8 mouse cellular contexts compared by ENCODE assay signal in genomic region chr3:96727828-96728633, GRCm38 (mm10). TPM values are rescaled to one million over a fixed set of nuclear protein-coding genes. Genes with fewer than 3 reads are reported as not detected.
A peak's percentile ranks its signal among the peaks of the same experiment; 100 is the strongest.
DNase-seq lines count a peak whose midpoint lies in the region; ATAC-seq and TF ChIP-seq lines count a peak whose summit lies in the region.

No protein-coding gene starts in this region.

- intact Hi-C loops in left cerebral cortex, postnatal 36 days (cut with DNase I), result no loop called here

- peak overlapping the region; percentile 67 for H3K4me2 ChIP-seq in kidney, postnatal 0 days (ENCODE audit: low read length)

- peaks cover 18% of the 10 kb centered on the region for H3K4me1 ChIP-seq in kidney, postnatal 0 days (replicated peaks; ENCODE audit: insufficient read depth, low read length)

- 0 out of 2 replicates have a peak, but pooled peaks cover 5% of the 10 kb centered on the region for H3K36me3 ChIP-seq in kidney, postnatal 0 days (ENCODE audit: insufficient read depth, low read length)

- TF ChIP-seq CTCF in kidney, postnatal 0 days (IDR thresholded peaks at IDR 0.05; ENCODE audit: low read depth), result no peak

- peak overlapping the region; percentile 76 for H3K4me3 ChIP-seq in kidney, postnatal 0 days (replicated peaks; ENCODE audit: low read depth, low read length)

- peak; percentile 9 for ATAC-seq in kidney, postnatal 0 days (replicated peaks; ENCODE audit: low FRiP score, low read depth)
- ATAC-seq in erythroid progenitor cell, adult 5-6 weeks (replicated peaks; ENCODE audit: low FRiP score, poor library complexity, severe bottlenecking), result 0 out of 2 replicates have a peak, but pooled peaks have one; percentile 17
- ATAC-seq in monocyte, adult 5-6 weeks (replicated peaks; ENCODE audit: insufficient number of reproducible peaks, low FRiP score, low TSS enrichment, poor library complexity, severe bottlenecking), result peak; percentile 23; the same call in 1 of the 2 replicates
- ATAC-seq in megakaryocyte-erythroid progenitor cell, adult 5-6 weeks (replicated peaks; ENCODE audit: low FRiP score, low TSS enrichment, poor library complexity, severe bottlenecking), result no peak; the same call in 1 of the 2 replicates

- H3K27ac ChIP-seq in kidney, postnatal 0 days, result peak overlapping the region; percentile 90

- H3K9me3 ChIP-seq in kidney, postnatal 0 days (replicated peaks; ENCODE audit: low read length), result no peaks in the 10 kb centered on the region

- WGBS in kidney, postnatal 0 days, result under 1% methylated on average over 42 of the region's 42 CpGs

- H3K27me3 ChIP-seq in kidney, postnatal 0 days (ENCODE audit: insufficient read depth, low read length), result no peaks in the 10 kb centered on the region

- peak; percentile 56 for DNase-seq in kidney, postnatal 0 days (ENCODE audit: low spot score)
- no peak for DNase-seq in kidney, postnatal 25 days
- DNase-seq in MN1 (ENCODE audit: low spot score), result peak; percentile 52
- DNase-seq in left cerebral cortex, postnatal 36 days (ENCODE audit: low spot score in 2 of 2), result peak; percentile 25 to 27
- DNase-seq in cerebellum, postnatal 25 days, result no peak

- H3K9ac ChIP-seq in kidney, postnatal 0 days (ENCODE audit: low read depth, low read length), result peak overlapping the region; percentile 74

RNA-seq across cellular contexts. Expression of gene Rnf115, which starts 0.6 kb away (rescaled TPM):
- 59.0 and 59.2 TPM in 2 replicates for polyA plus RNA-seq in kidney, postnatal 0 days (2015; fragmentation: Nextera tagmentation; extraction: Ambion mirVana)
- 28.5 and 45.3 TPM in 2 replicates for total RNA-seq in erythroid progenitor cell, adult 5-6 weeks (2015; ENCODE audit: low replicate concordance)
- 32.7 and 35.9 TPM in 2 replicates for total RNA-seq in erythroid progenitor cell, adult 5-6 weeks (2017; ENCODE audit: low replicate concordance)
- total RNA-seq in left cerebral cortex, postnatal 36 days (2021), result 10 to 100 TPM; 66.4 to 66.7 TPM
- total RNA-seq in monocyte, adult 5-6 weeks (2017), result 118 to 123 TPM (median 119 TPM) in 3 replicates
- total RNA-seq in megakaryocyte-erythroid progenitor cell, adult 5-6 weeks (2014; fragmentation: Nextera tagmentation), result 35.3 and 40.0 TPM in 2 replicates
- total RNA-seq in megakaryocyte-erythroid progenitor cell, adult 5-6 weeks (2017), result 51.7 and 74.3 TPM in 2 replicates

RNA-seq across cellular contexts. Expression of gene Polr3c, which starts 0.6 kb away (rescaled TPM):
- 25.3 and 29.8 TPM in 2 replicates for polyA plus RNA-seq in kidney, postnatal 0 days (2015; fragmentation: Nextera tagmentation; extraction: Ambion mirVana)
- total RNA-seq in erythroid progenitor cell, adult 5-6 weeks (2015; ENCODE audit: low replicate concordance), result 16.2 and 34.8 TPM in 2 replicates
- 21.6 and 27.7 TPM in 2 replicates for total RNA-seq in erythroid progenitor cell, adult 5-6 weeks (2017; ENCODE audit: low replicate concordance)
- 10 to 100 TPM; 24.1 to 28.0 TPM for total RNA-seq in left cerebral cortex, postnatal 36 days (2021)
- total RNA-seq in monocyte, adult 5-6 weeks (2017), result 39.3 to 48.7 TPM (median 39.7 TPM) in 3 replicates
- 37.2 and 41.7 TPM in 2 replicates for total RNA-seq in megakaryocyte-erythroid progenitor cell, adult 5-6 weeks (2014; fragmentation: Nextera tagmentation)
- total RNA-seq in megakaryocyte-erythroid progenitor cell, adult 5-6 weeks (2017), result 17.6 and 28.0 TPM in 2 replicates

RNA-seq across cellular contexts. Expression of gene Nudt17, which starts 19.7 kb away (rescaled TPM):
- polyA plus RNA-seq in kidney, postnatal 0 days (2015; fragmentation: Nextera tagmentation; extraction: Ambion mirVana), result 8.2 and 9.5 TPM in 2 replicates
- not detected in 2 replicates for total RNA-seq in erythroid progenitor cell, adult 5-6 weeks (2015; ENCODE audit: low replicate concordance)
- 2.3 TPM in 1 of 2 replicates, not detected in the other for total RNA-seq in erythroid progenitor cell, adult 5-6 weeks (2017; ENCODE audit: low replicate concordance)
- total RNA-seq in left cerebral cortex, postnatal 36 days (2021), result 1 to 10 TPM; 9.0 to 9.8 TPM
- total RNA-seq in monocyte, adult 5-6 weeks (2017), result 0.57 to 2.7 TPM in 2 of 3 replicates, not detected in the other
- total RNA-seq in megakaryocyte-erythroid progenitor cell, adult 5-6 weeks (2014; fragmentation: Nextera tagmentation), result not detected in 2 replicates
- total RNA-seq in megakaryocyte-erythroid progenitor cell, adult 5-6 weeks (2017), result not detected in 2 replicates

RNA-seq across cellular contexts. Expression of gene Pias3, which starts 31.8 kb away (rescaled TPM):
- polyA plus RNA-seq in kidney, postnatal 0 days (2015; fragmentation: Nextera tagmentation; extraction: Ambion mirVana), result 38.7 and 39.1 TPM in 2 replicates
- total RNA-seq in erythroid progenitor cell, adult 5-6 weeks (2015; ENCODE audit: low replicate concordance), result 1.3 and 6.5 TPM in 2 replicates
- 2.1 TPM in 1 of 2 replicates, not detected in the other for total RNA-seq in erythroid progenitor cell, adult 5-6 weeks (2017; ENCODE audit: low replicate concordance)
- total RNA-seq in left cerebral cortex, postnatal 36 days (2021), result 10 to 100 TPM; 23.9 to 24.3 TPM
- total RNA-seq in monocyte, adult 5-6 weeks (2017), result 6.2 to 29.1 TPM (median 14.9 TPM) in 3 replicates
- 11.0 and 14.2 TPM in 2 replicates for total RNA-seq in megakaryocyte-erythroid progenitor cell, adult 5-6 weeks (2014; fragmentation: Nextera tagmentation)
- 1.7 and 2.9 TPM in 2 replicates for total RNA-seq in megakaryocyte-erythroid progenitor cell, adult 5-6 weeks (2017)

RNA-seq across cellular contexts. Expression of gene Ankrd35, which starts 58.1 kb away (rescaled TPM):
- 1.0 and 1.3 TPM in 2 replicates for polyA plus RNA-seq in kidney, postnatal 0 days (2015; fragmentation: Nextera tagmentation; extraction: Ambion mirVana)
- not detected in 2 replicates for total RNA-seq in erythroid progenitor cell, adult 5-6 weeks (2015; ENCODE audit: low replicate concordance)
- total RNA-seq in erythroid progenitor cell, adult 5-6 weeks (2017; ENCODE audit: low replicate concordance), result not detected in 2 replicates
- total RNA-seq in left cerebral cortex, postnatal 36 days (2021), result 1 to 10 TPM; 7.5 to 8.1 TPM
- total RNA-seq in monocyte, adult 5-6 weeks (2017), result 0.21 to 0.68 TPM (median 0.38 TPM) in 3 replicates
- total RNA-seq in megakaryocyte-erythroid progenitor cell, adult 5-6 weeks (2014; fragmentation: Nextera tagmentation), result 0.17 TPM in 1 of 2 replicates, not detected in the other
- 0.11 TPM in 1 of 2 replicates, not detected in the other for total RNA-seq in megakaryocyte-erythroid progenitor cell, adult 5-6 weeks (2017)

Comparison
In these comparisons a context has a peak if more than half of its experiments do, and no peak if none do; other contexts are left out.
1. DNase-seq: peak in kidney, postnatal 0 days (single experiment), MN1 (single experiment) and left cerebral cortex, postnatal 36 days (2 of 2); none in kidney, postnatal 25 days (0 of 2) and cerebellum, postnatal 25 days (0 of 2).